Mouse (Mus musculus): ENCODE data around the gene Arl15. TPM values are rescaled to one million over a fixed set of nuclear protein-coding genes. Genes with fewer than 3 reads are reported as not detected.

The Arl15 gene
- polyA plus RNA-seq, 1 experiment from 2014 or later = 7.9 TPM

DNA sequence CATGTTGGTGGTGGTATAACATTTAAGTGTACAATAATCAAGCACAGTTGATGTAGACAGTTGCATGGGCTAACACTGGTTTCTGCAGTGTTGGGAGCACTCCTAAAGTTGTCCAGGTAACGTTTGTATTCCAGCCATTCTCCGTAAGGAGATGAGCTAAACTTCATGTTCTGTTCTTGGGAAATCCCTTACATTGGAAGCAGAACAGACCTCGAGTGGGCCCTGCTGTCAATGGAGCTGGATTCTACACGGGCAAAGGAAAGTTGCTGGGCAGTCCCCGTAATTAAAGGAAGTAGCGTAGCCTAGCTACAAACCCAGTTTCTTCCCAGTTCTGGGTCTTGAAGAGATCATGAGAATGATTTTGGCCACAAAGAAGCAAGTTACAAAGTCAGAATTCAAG is 285.4 kb downstream of the Arl15 start:
- WGBS = 92% methylated on average over 6 of the region's 6 CpGs
- Histone ChIP-seq H3K27me3 (ENCODE audit: control insufficient read depth, insufficient read depth, low read length) (no peaks in the 10 kb centered on the region), H3K27ac (ENCODE audit: low read length) (no peak overlapping the region), H3K4me2 (ENCODE audit: low read depth, low read length) (no peak overlapping the region), H3K4me3 (replicated peaks; ENCODE audit: low read length) (no peak overlapping the region), H3K9ac (ENCODE audit: low read length) (no peak overlapping the region), H3K36me3 (ENCODE audit: control insufficient read depth, insufficient read depth, low read length) (no peaks in the 10 kb centered on the region), H3K9me3 (replicated peaks; ENCODE audit: control insufficient read depth, low read length) (no peaks in the 10 kb centered on the region), H3K4me1 (ENCODE audit: control insufficient read depth, insufficient read depth, low read length) (no peaks in the 10 kb centered on the region)
- no peak for ATAC-seq (ENCODE audit: insufficient read depth, low FRiP score)

DNA sequence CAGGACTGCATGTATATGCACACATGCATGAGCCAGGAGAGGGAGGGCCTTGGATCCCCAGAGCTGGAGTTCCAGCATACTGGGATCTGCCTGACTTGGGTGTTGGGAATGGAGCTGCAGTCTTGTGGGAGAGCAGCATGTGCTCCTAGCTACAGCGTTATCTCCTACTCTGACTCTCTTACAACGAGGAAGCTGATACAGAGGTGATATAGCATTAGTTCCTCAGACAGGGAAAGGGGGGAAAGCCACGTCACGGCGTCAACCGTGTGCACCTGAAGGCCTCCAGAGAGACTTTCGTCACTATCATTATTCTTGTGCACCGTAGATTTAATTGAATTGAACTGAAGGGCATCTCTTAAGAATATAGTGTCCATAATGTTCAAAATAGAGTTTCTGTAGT is 286.2 kb downstream of the Arl15 start:
- Histone ChIP-seq H3K27ac (ENCODE audit: low read length) (no peak overlapping the region), H3K4me1 (ENCODE audit: control insufficient read depth, insufficient read depth, low read length) (no peaks in the 10 kb centered on the region), H3K4me3 (replicated peaks; ENCODE audit: low read length) (no peak overlapping the region), H3K9ac (ENCODE audit: low read length) (no peak overlapping the region), H3K4me2 (ENCODE audit: low read depth, low read length) (no peak overlapping the region), H3K9me3 (replicated peaks; ENCODE audit: control insufficient read depth, low read length) (no peaks in the 10 kb centered on the region), H3K27me3 (ENCODE audit: control insufficient read depth, insufficient read depth, low read length) (no peaks in the 10 kb centered on the region), H3K36me3 (ENCODE audit: control insufficient read depth, insufficient read depth, low read length) (no peaks in the 10 kb centered on the region)
- ATAC-seq (ENCODE audit: insufficient read depth, low FRiP score) = no peak
- 89% methylated on average over 8 of the region's 8 CpGs for WGBS

DNA sequence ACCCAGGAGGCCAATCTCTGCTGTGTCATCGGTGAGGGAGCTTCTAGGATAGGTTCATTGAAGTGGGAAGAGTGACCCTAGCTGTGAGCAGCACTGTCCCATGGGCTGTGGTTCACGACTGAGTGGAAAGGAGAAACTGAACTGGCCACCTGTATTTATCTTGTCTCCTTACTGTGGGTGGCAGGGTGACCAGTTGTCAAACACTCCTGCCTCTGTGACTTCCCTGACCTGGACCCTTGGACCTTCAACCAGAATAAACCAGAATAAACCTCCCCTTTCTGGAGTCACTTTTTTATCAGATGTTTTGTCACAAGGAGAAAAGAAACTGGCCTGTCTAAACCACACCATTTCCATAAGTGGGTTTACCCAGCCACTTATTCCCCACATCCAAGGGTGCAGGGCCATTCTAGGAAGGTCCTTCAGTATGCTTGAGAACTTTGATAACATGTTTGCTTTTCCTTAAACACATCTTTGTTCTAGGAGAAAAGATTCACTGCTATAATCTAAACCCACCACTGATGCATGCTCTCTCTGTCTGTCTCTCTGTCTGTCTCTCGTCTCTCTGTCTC is 289.3 kb downstream of the Arl15 start:
- ATAC-seq (ENCODE audit: insufficient read depth, low FRiP score) = no peak
- 76% methylated on average over 3 of the region's 3 CpGs for WGBS

DNA sequence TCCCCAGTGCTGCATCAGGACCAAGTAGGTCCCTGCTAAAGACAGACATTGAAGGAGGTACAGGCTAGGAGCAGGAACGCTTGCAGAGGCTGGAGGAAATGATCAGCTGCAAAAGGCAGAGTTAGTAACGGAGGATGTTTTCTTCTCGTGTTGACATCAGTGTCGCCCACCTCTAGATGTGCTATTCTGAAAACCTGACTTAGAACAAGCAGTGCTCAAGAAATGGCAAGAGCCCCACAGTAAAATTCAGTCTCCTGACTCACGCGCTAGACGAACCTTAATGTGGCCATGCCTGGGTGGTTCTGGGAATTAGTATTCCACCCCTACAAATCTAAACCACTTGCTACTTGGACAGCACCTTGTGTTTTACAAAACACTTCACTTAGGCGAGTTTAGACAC is 291.1 kb downstream of the Arl15 start:
- 79% methylated on average over 8 of the region's 8 CpGs for WGBS
- H3K9ac ChIP-seq (ENCODE audit: low read length) = no peak overlapping the region
- no peak for ATAC-seq (ENCODE audit: insufficient read depth, low FRiP score)
- no peaks in the 10 kb centered on the region for H3K36me3 ChIP-seq (ENCODE audit: control insufficient read depth, insufficient read depth, low read length)
- H3K27ac ChIP-seq (ENCODE audit: low read length) = no peak overlapping the region
- no peaks in the 10 kb centered on the region for H3K9me3 ChIP-seq (replicated peaks; ENCODE audit: control insufficient read depth, low read length)
- no peaks in the 10 kb centered on the region for H3K27me3 ChIP-seq (ENCODE audit: control insufficient read depth, insufficient read depth, low read length)
- no peaks in the 10 kb centered on the region for H3K4me1 ChIP-seq (ENCODE audit: control insufficient read depth, insufficient read depth, low read length)
- no peak overlapping the region for H3K4me3 ChIP-seq (replicated peaks; ENCODE audit: low read length)
- H3K4me2 ChIP-seq (ENCODE audit: low read depth, low read length) = no peak overlapping the region

More for the DNA sequence above, 289.3 kb downstream of the Arl15 start:
- no peak overlapping the region for H3K9ac ChIP-seq (ENCODE audit: low read length)
- no peaks in the 10 kb centered on the region for H3K9me3 ChIP-seq (replicated peaks; ENCODE audit: control insufficient read depth, low read length)
- no peaks in the 10 kb centered on the region for H3K36me3 ChIP-seq (ENCODE audit: control insufficient read depth, insufficient read depth, low read length)
- no peak overlapping the region for H3K27ac ChIP-seq (ENCODE audit: low read length)
- H3K4me1 ChIP-seq (ENCODE audit: control insufficient read depth, insufficient read depth, low read length) = no peaks in the 10 kb centered on the region
- no peak overlapping the region for H3K4me2 ChIP-seq (ENCODE audit: low read depth, low read length)
- no peak overlapping the region for H3K4me3 ChIP-seq (replicated peaks; ENCODE audit: low read length)
- no peaks in the 10 kb centered on the region for H3K27me3 ChIP-seq (ENCODE audit: control insufficient read depth, insufficient read depth, low read length)

DNA sequence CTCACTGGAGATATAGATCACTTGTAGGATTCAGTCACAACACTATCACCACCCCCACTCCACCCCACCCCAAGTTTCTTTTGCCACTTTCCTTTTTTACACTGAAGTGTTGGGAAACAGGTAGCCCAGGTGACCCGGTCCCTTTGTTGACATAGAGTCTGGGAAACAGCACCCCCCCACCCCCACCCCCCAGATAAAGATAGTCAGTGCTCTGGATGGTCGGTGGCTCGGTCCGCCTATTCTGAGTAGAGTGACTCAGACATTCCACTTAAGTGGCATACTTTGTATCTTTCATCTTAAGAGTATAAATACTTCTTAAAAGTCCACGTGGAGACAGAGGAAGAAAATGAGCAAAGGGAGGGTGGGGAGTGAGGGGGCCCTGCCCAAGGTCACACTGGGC is 292.0 kb downstream of the Arl15 start:
- H3K9me3 ChIP-seq (replicated peaks; ENCODE audit: control insufficient read depth, low read length) = no peaks in the 10 kb centered on the region
- WGBS = 39% methylated on average over 5 of the region's 5 CpGs
- peak; percentile 33; the same call in 1 of the 2 replicates for ATAC-seq (ENCODE audit: insufficient read depth, low FRiP score)

DNA sequence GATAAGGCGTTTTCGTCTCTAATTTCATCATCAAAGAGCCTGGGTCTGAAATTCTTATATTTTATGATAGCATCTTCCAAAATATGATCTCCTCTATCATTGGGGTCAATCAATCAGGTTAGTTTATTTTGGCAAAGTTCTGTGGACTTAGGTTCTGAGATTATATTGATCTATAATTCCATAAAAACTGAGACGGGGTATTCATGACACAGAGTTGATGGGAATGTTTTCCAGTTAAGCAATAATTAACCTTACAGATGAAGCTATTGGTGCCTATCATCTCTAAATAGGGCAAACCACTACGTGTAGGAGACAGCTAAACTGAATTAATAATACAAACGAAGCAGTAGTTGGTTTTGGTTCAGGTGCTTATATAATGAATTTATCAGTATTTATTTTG is 292.5 kb downstream of the Arl15 start:
- Histone ChIP-seq H3K4me3 (replicated peaks; ENCODE audit: low read length) (no peak overlapping the region), H3K27ac (ENCODE audit: low read length) (no peak overlapping the region), H3K4me1 (ENCODE audit: control insufficient read depth, insufficient read depth, low read length) (no peaks in the 10 kb centered on the region), H3K9me3 (replicated peaks; ENCODE audit: control insufficient read depth, low read length) (no peaks in the 10 kb centered on the region), H3K4me2 (ENCODE audit: low read depth, low read length) (no peak overlapping the region), H3K9ac (ENCODE audit: low read length) (no peak overlapping the region), H3K27me3 (ENCODE audit: control insufficient read depth, insufficient read depth, low read length) (no peaks in the 10 kb centered on the region), H3K36me3 (ENCODE audit: control insufficient read depth, insufficient read depth, low read length) (no peaks in the 10 kb centered on the region)
- 77% methylated on average over 5 of the region's 5 CpGs for WGBS
- no peak for ATAC-seq (ENCODE audit: insufficient read depth, low FRiP score)

More for the DNA sequence above, 292.0 kb downstream of the Arl15 start:
- Histone ChIP-seq H3K4me1 (ENCODE audit: control insufficient read depth, insufficient read depth, low read length) (no peaks in the 10 kb centered on the region), H3K27ac (ENCODE audit: low read length) (no peak overlapping the region), H3K9ac (ENCODE audit: low read length) (no peak overlapping the region), H3K27me3 (ENCODE audit: control insufficient read depth, insufficient read depth, low read length) (no peaks in the 10 kb centered on the region), H3K36me3 (ENCODE audit: control insufficient read depth, insufficient read depth, low read length) (no peaks in the 10 kb centered on the region), H3K4me2 (ENCODE audit: low read depth, low read length) (no peak overlapping the region), H3K4me3 (replicated peaks; ENCODE audit: low read length) (no peak overlapping the region)

DNA sequence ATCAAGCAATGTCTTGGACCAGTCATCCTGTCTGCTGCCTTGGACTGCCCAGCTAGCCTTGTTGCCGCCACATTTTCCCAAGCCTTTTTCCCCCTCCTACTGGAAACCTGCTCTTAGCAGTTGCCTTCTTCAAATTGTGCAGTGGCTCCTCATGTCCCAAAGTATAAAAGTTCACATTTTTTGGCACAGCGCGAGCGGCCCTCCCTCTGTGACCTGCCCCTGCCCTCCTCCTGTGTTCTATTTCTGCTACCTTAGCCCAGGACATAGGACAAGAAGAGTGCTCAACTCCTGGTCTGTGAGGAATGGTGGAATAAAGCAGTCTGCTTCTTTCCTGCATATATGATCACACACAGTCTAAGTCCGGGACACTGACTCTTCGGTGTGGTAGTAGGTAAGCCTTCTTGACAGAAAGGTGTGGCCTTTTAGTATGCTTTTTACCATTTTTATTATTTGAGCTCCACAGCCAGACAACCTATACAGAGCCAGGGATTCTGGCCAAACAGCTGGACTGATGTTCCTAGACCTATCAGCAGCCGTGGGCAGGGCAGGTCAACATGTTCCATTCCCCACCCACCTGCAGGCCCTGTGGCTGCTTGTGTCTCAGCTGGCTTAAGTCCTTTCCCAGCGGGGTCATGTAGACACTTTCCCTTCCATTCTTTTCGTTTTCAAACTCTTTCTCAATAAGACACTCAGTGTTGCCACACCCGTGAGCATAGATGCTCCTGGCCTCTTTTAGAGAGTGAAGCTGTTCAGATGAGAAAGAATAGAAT is 293.6 kb downstream of the Arl15 start:
- Histone ChIP-seq H3K27me3 (ENCODE audit: control insufficient read depth, insufficient read depth, low read length) (no peaks in the 10 kb centered on the region), H3K27ac (ENCODE audit: low read length) (no peak overlapping the region), H3K9ac (ENCODE audit: low read length) (no peak overlapping the region), H3K36me3 (ENCODE audit: control insufficient read depth, insufficient read depth, low read length) (no peaks in the 10 kb centered on the region), H3K4me3 (replicated peaks; ENCODE audit: low read length) (no peak overlapping the region), H3K4me2 (ENCODE audit: low read depth, low read length) (no peak overlapping the region), H3K9me3 (replicated peaks; ENCODE audit: control insufficient read depth, low read length) (no peaks in the 10 kb centered on the region), H3K4me1 (ENCODE audit: control insufficient read depth, insufficient read depth, low read length) (no peaks in the 10 kb centered on the region)
- 83% methylated on average over 10 of the region's 10 CpGs for whole genome bisulfite sequencing
- ATAC-seq (ENCODE audit: insufficient read depth, low FRiP score) = no peak

DNA sequence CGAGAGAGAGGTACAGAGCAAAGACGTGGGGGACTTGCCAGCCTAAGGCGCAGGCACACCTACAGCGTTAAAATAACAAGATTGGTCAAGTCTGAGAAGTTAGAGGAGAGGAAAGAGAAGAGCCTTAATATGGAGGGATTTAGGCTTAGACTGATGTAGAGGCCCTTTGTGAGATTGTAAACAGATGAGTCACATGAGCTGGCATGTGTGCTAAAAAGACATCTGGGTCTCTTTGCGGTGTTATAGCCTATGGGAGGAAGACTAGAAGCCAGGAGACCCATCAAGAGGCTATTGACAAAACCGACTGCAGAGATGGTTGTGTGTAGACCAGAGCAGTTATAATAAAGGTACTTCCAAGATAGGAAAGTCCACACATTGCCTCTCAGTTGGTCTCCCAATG is 296.5 kb downstream of the Arl15 start:
- ATAC-seq (ENCODE audit: insufficient read depth, low FRiP score) = no peak
- WGBS = 86% methylated on average over 6 of the region's 6 CpGs
- no peaks in the 10 kb centered on the region for H3K36me3 ChIP-seq (ENCODE audit: control insufficient read depth, insufficient read depth, low read length)
- H3K4me1 ChIP-seq (ENCODE audit: control insufficient read depth, insufficient read depth, low read length) = no peaks in the 10 kb centered on the region
- H3K27me3 ChIP-seq (ENCODE audit: control insufficient read depth, insufficient read depth, low read length) = no peaks in the 10 kb centered on the region
- no peaks in the 10 kb centered on the region for H3K9me3 ChIP-seq (replicated peaks; ENCODE audit: control insufficient read depth, low read length)
- H3K4me2 ChIP-seq (ENCODE audit: low read depth, low read length) = no peak overlapping the region
- no peak overlapping the region for H3K27ac ChIP-seq (ENCODE audit: low read length)
- H3K9ac ChIP-seq (ENCODE audit: low read length) = no peak overlapping the region
- H3K4me3 ChIP-seq (replicated peaks; ENCODE audit: low read length) = no peak overlapping the region

DNA sequence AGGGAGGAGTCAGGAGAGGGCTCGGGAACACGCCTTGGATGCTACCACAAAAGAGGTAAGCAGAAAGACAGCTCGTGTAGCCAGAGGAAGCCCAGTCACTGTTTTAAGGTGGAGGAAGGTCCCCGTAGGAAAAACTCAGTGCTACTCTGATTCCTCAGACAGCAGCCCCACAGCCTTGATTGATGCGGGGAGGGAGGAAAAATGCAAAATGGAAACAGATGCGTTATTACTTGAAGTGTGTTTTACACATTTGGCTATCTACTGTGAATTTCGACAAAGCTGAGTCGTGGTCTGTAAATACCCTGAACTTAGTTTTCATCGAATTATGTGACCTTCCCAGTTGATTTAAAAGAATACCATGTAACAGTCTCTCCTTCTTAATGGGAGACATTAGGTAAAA is 296.9 kb downstream of the Arl15 start:
- Histone ChIP-seq H3K4me2 (ENCODE audit: low read depth, low read length) (no peak overlapping the region), H3K9me3 (replicated peaks; ENCODE audit: control insufficient read depth, low read length) (no peaks in the 10 kb centered on the region), H3K27me3 (ENCODE audit: control insufficient read depth, insufficient read depth, low read length) (no peaks in the 10 kb centered on the region), H3K9ac (ENCODE audit: low read length) (no peak overlapping the region), H3K27ac (ENCODE audit: low read length) (no peak overlapping the region), H3K4me3 (replicated peaks; ENCODE audit: low read length) (no peak overlapping the region), H3K36me3 (ENCODE audit: control insufficient read depth, insufficient read depth, low read length) (no peaks in the 10 kb centered on the region), H3K4me1 (ENCODE audit: control insufficient read depth, insufficient read depth, low read length) (no peaks in the 10 kb centered on the region)
- ATAC-seq (ENCODE audit: insufficient read depth, low FRiP score) = no peak
- 73% methylated on average over 9 of the region's 9 CpGs for WGBS

Measured in stomach, embryonic 16.5 days (tissue).